Mouse (Mus musculus): ENCODE results near the gene Neurl4. TPM values are rescaled to one million over a fixed set of nuclear protein-coding genes. Genes with fewer than 3 reads are reported as not detected.
A peak's percentile ranks its signal among the peaks of the same experiment; 100 is the strongest.

Neurl4 gene
- total and polyA plus RNA-seq, 2 experiments from 2014 or later = 4.5 to 59.5 TPM

DNA sequence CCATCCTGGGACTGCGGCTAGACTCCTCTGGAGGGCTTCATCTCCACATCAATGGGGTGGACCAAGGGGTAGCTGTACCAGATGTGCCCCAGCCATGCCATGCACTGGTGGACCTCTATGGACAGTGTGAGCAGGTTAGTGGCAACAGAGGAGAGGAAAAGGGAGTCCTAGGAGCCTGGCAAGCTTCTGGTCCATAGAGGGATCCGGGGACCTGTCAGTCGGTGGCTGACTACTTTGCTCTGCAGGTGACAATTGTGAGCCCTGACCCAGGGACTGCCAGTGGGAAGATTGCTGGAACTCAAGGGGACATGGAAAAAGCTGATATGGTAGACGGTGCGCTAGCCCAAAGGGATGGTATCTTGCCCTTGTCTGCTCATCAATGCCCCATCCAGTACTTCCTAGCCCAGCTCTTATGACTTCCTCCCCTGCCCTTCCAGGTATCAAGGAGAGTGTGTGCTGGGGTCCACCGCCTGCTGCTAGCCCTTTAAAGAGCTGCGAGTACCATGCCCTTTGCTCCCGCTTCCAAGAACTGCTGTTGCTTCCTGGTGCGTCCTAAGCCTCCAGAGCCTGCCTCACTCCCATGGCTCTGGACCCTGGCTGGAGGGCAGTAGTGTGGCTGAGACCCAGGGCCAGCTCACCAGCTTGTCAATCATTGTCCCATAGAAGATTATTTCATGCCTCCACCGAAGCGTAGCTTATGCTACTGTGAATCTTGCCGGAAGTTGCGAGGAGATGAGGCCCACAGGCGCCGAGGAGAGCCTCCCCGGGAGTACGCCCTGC lies 10.1 kb downstream of the Neurl4 start:
- H3K27ac ChIP-seq (ENCODE audit: low read depth) = no peak overlapping the region
- peaks cover 79% of the 10 kb centered on the region for H3K36me3 ChIP-seq (replicated peaks; ENCODE audit: control insufficient read depth, insufficient read depth, low read length)
- H3K4me3 ChIP-seq (ENCODE audit: low read depth, low read length) = no peak overlapping the region
- no peaks in the 10 kb centered on the region for H3K9me3 ChIP-seq (replicated peaks; ENCODE audit: control insufficient read depth, low read length)
- ATAC-seq (ENCODE audit: insufficient read depth, low read depth) (no peak), DNase-seq (ENCODE audit: low spot score) (no peak)
- H3K4me1 ChIP-seq (ENCODE audit: control insufficient read depth, insufficient read depth) = peaks cover 16% of the 10 kb centered on the region
- H3K9ac ChIP-seq (replicated peaks; ENCODE audit: low read depth, low read length) = no peak overlapping the region
- WGBS = 91% methylated on average over 17 of the region's 17 CpGs
- H3K27me3 ChIP-seq (ENCODE audit: control insufficient read depth, insufficient read depth, low read length) = no peaks in the 10 kb centered on the region
- no peak overlapping the region for H3K4me2 ChIP-seq (ENCODE audit: low read depth, low read length)
- no peak for TF ChIP-seq CTCF (IDR thresholded peaks at IDR 0.05; ENCODE audit: low read depth)
- no peak for TF ChIP-seq EP300 (IDR thresholded peaks at IDR 0.05; ENCODE audit: low read depth)

DNA sequence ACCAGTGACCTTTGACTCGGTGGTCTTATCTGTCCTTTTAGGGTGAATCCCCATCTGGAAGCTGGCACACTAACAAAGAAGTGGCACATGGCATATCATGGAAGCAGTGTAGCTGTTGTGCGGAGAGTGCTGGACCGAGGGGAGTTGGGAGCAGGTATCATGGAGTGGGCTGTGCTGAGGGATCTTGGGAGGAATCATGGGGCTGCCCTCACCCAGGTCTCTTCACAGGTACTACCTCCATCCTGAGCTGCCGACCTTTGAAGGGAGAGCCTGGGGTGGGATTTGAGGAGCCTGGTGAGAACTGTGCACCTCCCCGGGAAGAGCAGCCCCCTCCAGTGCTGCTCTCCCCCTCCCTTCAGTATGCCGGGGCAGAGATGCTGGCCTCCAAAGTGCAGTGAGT lies 10.8 kb downstream of the Neurl4 start:
- DNase-seq (ENCODE audit: low spot score) = no peak
- ATAC-seq (ENCODE audit: insufficient read depth, low read depth) = no peak
- Histone ChIP-seq H3K4me1 (ENCODE audit: control insufficient read depth, insufficient read depth) (peaks cover 16% of the 10 kb centered on the region), H3K9ac (replicated peaks; ENCODE audit: low read depth, low read length) (no peak overlapping the region), H3K36me3 (replicated peaks; ENCODE audit: control insufficient read depth, insufficient read depth, low read length) (peaks cover 79% of the 10 kb centered on the region), H3K27me3 (ENCODE audit: control insufficient read depth, insufficient read depth, low read length) (no peaks in the 10 kb centered on the region), H3K27ac (ENCODE audit: low read depth) (no peak overlapping the region), H3K9me3 (replicated peaks; ENCODE audit: control insufficient read depth, low read length) (no peaks in the 10 kb centered on the region), H3K4me3 (ENCODE audit: low read depth, low read length) (no peak overlapping the region), H3K4me2 (ENCODE audit: low read depth, low read length) (no peak overlapping the region)
- TF ChIP-seq EP300 (IDR thresholded peaks at IDR 0.05; ENCODE audit: low read depth) (no peak), CTCF (IDR thresholded peaks at IDR 0.05; ENCODE audit: low read depth) (no peak)
- 84% methylated on average over 6 of the region's 6 CpGs for WGBS

DNA sequence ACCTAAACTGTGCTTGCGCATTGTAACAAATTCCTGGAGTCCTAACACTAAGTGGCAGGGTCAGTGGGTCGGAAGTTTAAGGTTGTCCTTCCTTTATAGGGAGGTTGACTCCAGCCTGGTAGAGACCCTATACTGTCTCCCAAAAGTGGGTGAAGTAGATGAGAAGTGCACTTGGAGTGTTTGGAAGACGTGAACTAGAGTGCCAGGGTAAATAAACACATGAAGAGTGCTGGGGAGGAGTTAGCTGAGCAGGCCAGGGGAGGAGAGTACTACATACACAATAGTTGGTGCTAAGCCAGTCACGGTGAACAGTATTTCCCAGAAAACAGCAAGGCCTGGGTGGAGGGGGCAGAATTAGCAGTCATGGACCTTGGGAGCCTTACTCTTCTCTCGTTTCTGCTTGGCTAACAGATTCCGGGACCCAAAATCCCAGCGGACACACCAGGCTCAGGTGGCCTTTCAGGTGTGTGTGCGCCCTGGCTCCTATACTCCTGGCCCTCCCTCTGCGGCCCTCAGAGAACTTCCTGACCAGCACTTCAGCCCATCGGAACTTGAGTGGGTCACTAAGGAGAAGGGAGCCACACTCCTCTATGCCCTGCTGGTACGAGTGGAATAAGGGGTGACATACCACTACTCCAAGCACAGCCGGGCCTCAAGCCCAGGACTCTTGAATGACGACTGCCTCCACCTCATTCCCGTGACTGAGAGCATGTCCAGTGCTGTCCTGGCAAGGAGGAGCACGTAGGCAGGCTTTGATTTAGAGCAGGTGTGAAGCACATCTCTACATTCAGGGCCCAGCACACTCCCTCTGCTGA lies 12.1 kb downstream of the Neurl4 start:
- peaks cover 79% of the 10 kb centered on the region for H3K36me3 ChIP-seq (replicated peaks; ENCODE audit: control insufficient read depth, insufficient read depth, low read length)

DNA sequence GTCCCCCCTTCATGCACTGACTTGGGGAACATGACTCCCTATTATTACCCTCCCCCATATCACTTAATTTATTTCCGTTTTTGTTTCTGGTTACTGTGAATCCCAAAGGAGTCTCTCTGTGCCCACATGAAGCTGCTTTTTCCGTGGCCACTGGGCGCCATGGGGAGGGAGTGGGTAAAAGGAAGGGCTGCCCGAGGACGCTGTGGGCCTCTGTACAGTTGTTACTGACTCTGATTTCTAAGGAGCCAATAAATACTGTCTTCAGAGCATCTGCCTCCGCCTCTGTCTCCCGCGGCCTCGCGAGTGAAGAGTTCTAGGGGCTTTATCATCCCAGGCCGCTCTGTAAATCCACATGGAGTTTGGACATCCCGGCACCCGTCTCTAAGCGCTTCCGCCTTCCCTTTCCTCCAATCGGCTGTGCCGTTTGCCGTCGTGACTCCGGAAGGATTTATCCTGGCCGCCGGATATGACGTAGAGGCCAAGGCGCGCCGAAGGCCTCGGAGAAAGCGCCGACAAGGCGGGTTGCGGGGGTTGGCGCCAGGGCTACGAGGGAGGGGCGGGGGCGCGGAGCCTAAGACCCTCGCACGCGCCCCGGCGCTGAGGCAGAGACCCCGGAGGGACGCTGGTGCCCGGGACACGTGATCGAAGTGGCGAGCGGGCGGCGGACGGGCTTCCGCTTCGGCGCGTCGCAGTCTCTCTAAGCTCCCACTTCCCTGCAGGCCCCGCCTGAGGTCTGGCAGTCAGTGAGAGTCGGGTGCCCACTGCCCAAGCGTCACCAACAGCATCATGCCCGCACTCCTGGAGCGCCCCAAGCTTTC lies 12.9 kb downstream of the Neurl4 start, which contains the start of gene Gps2:
Gene Gps2 (plus strand): TSS at position 335 of the 818 bp plus-strand sequence.
- Histone ChIP-seq H3K9ac (replicated peaks; ENCODE audit: low read depth, low read length) (peak within 1 kb of the TSS; percentile 82), H3K9me3 (replicated peaks; ENCODE audit: control insufficient read depth, low read length) (no peaks in the 10 kb centered on the region), H3K4me2 (ENCODE audit: low read depth, low read length) (peak within 1 kb of the TSS; percentile 94), H3K27me3 (ENCODE audit: control insufficient read depth, insufficient read depth, low read length) (no peaks in the 10 kb centered on the region), H3K4me1 (ENCODE audit: control insufficient read depth, insufficient read depth) (peaks cover 16% of the 10 kb centered on the region), H3K36me3 (replicated peaks; ENCODE audit: control insufficient read depth, insufficient read depth, low read length) (peaks cover 79% of the 10 kb centered on the region), H3K4me3 (ENCODE audit: low read depth, low read length) (peak within 1 kb of the TSS; percentile 89), H3K27ac (ENCODE audit: low read depth) (peak within 1 kb of the TSS; percentile 88)
- peak; percentile 94 for DNase-seq (ENCODE audit: low spot score)
- ATAC-seq (ENCODE audit: insufficient read depth, low read depth) = peak; percentile 90
- 2% methylated on average over 61 of the region's 61 CpGs for WGBS
- TF ChIP-seq CTCF (IDR thresholded peaks at IDR 0.05; ENCODE audit: low read depth) (no peak), EP300 (IDR thresholded peaks at IDR 0.05; ENCODE audit: low read depth) (no peak; the same call in 1 of the 2 replicates)

More for the DNA sequence above, 12.1 kb downstream of the Neurl4 start:
- ATAC-seq (ENCODE audit: insufficient read depth, low read depth) (no peak), DNase-seq (ENCODE audit: low spot score) (no peak)
- Histone ChIP-seq H3K27me3 (ENCODE audit: control insufficient read depth, insufficient read depth, low read length) (no peaks in the 10 kb centered on the region), H3K4me3 (ENCODE audit: low read depth, low read length) (peak overlapping the region; percentile 89; the same call in 1 of the 2 replicates), H3K4me1 (ENCODE audit: control insufficient read depth, insufficient read depth) (peaks cover 16% of the 10 kb centered on the region), H3K4me2 (ENCODE audit: low read depth, low read length) (peak overlapping the region; percentile 94), H3K27ac (ENCODE audit: low read depth) (peak overlapping the region; percentile 88), H3K9me3 (replicated peaks; ENCODE audit: control insufficient read depth, low read length) (no peaks in the 10 kb centered on the region), H3K9ac (replicated peaks; ENCODE audit: low read depth, low read length) (peak overlapping the region; percentile 82)
- TF ChIP-seq EP300 (IDR thresholded peaks at IDR 0.05; ENCODE audit: low read depth) = no peak
- TF ChIP-seq CTCF (IDR thresholded peaks at IDR 0.05; ENCODE audit: low read depth) = no peak
- 70% methylated on average over 15 of the region's 15 CpGs for WGBS

DNA sequence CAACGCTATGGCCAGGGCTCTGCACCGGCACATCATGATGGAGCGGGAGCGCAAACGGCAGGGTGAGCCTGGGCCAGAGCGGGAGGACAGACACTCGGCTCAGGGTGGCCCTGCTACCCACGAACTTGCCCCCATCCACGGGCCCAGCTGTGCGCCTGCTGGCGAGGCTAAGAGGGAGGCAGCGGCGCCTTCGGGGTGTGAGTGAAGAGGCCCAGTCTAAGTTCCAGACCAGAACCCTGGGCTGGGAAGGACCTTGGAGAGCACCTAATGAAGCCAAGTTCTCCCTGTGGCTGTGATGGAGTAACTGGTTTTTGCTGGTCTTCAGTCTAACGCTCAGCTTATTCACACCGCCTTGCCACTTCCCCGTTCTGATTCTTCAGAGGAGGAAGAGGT lies 13.5 kb downstream of the Neurl4 start:
- Histone ChIP-seq H3K9me3 (replicated peaks; ENCODE audit: control insufficient read depth, low read length) (no peaks in the 10 kb centered on the region), H3K27ac (ENCODE audit: low read depth) (peak overlapping the region; percentile 88), H3K4me3 (ENCODE audit: low read depth, low read length) (peak overlapping the region; percentile 89), H3K36me3 (replicated peaks; ENCODE audit: control insufficient read depth, insufficient read depth, low read length) (peaks cover 77% of the 10 kb centered on the region), H3K27me3 (ENCODE audit: control insufficient read depth, insufficient read depth, low read length) (no peaks in the 10 kb centered on the region), H3K4me2 (ENCODE audit: low read depth, low read length) (peak overlapping the region; percentile 94), H3K4me1 (ENCODE audit: control insufficient read depth, insufficient read depth) (peaks cover 21% of the 10 kb centered on the region), H3K9ac (replicated peaks; ENCODE audit: low read depth, low read length) (peak overlapping the region; percentile 82)
- ATAC-seq (ENCODE audit: insufficient read depth, low read depth) (peak; percentile 2; the same call in 1 of the 2 replicates), DNase-seq (ENCODE audit: low spot score) (no peak)
- TF ChIP-seq CTCF (IDR thresholded peaks at IDR 0.05; ENCODE audit: low read depth) = no peak
- TF ChIP-seq EP300 (IDR thresholded peaks at IDR 0.05; ENCODE audit: low read depth) = no peak
- 1% methylated on average over 17 of the region's 17 CpGs for WGBS

Data from heart, postnatal 0 days (tissue).